Mouse (Mus musculus): ENCODE data around the gene Mcemp1. TPM values are rescaled to one million over a fixed set of nuclear protein-coding genes. Genes with fewer than 3 reads are reported as not detected.

The Mcemp1 gene
- polyA plus RNA-seq, 1 experiment from 2014 or later = 0.13 TPM

DNA sequence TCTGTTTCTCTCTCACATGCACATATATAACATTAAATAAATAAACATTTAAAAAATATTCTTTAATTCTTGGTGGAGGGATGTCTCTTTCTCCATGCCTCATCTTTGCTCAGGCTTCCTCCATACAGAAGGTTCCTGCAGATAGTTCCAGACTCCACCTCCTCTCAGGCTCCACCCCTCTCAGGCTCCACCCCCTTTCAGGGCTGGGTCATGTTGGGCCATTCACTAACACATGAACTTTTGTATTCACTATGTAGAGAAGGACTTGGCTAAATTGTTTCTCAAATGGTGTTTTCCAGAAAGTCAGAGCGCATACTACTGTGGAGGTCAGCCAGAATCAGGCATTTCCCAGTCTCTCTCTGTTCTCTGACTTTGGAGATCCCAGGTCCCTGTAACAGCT lies 35.9 kb downstream of the Mcemp1 start:
- no peaks in the 10 kb centered on the region for H3K27me3 ChIP-seq (replicated peaks)
- H3K27ac ChIP-seq = no peak overlapping the region
- no peaks in the 10 kb centered on the region for H3K9me3 ChIP-seq
- no peaks in the 10 kb centered on the region for H3K36me3 ChIP-seq
- H3K4me2 ChIP-seq (replicated peaks) = no peak overlapping the region
- H3K9ac ChIP-seq = no peak overlapping the region
- H3K4me3 ChIP-seq = no peak overlapping the region
- 91% methylated on average over 1 of the region's 1 CpGs for WGBS
- ATAC-seq (ENCODE audit: low FRiP score, low read depth) = no peak
- no peaks in the 10 kb centered on the region for H3K4me1 ChIP-seq

DNA sequence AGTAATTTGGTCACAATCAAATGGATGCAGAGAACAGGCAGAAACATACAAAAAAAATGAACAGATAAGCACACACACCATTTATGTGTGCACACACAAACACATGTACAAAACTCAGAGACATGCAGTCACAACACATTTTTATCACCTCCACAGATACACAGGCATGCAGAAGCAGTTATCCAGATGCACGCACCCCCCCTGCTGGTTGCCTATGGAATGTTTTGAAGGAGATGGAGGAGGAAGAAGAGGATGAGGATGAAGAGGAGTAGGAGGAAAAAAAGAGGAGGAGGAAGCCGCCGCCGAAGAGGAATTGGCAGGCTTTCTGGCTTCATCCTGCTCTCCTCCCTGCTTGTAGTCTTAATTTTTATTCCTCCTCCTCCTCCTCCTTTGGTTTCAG lies 40.2 kb downstream of the Mcemp1 start:
- Histone ChIP-seq H3K9ac (no peak overlapping the region), H3K9me3 (no peaks in the 10 kb centered on the region), H3K4me1 (no peaks in the 10 kb centered on the region), H3K27ac (no peak overlapping the region), H3K4me2 (replicated peaks) (no peak overlapping the region), H3K36me3 (no peaks in the 10 kb centered on the region), H3K4me3 (no peak overlapping the region), H3K27me3 (replicated peaks) (no peaks in the 10 kb centered on the region)
- WGBS = 76% methylated on average over 4 of the region's 4 CpGs
- ATAC-seq (ENCODE audit: low FRiP score, low read depth) = no peak

DNA sequence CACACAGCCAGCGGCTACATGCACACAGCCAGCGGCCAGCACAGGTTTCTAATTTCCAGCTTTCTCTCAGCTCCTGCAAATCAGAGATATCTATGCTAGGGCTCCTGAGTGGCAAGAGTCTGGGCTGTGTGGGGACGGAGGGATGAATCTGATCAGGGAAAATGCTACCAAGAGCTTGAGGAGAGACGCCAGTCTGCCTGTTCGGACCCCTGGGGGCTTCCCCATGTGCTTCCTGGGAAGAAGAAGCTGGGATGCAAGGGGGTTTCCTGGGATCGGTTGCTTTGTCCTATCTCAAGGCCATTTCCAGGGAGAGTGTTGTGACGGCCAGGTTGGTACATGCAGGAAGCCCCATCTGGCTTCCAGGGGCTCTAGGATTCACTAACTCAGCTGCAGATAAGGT lies 42.1 kb downstream of the Mcemp1 start:
- no peaks in the 10 kb centered on the region for H3K27me3 ChIP-seq (replicated peaks)
- 76% methylated on average over 7 of the region's 7 CpGs for WGBS
- H3K27ac ChIP-seq = no peak overlapping the region
- H3K36me3 ChIP-seq = no peaks in the 10 kb centered on the region
- no peaks in the 10 kb centered on the region for H3K9me3 ChIP-seq
- no peak overlapping the region for H3K9ac ChIP-seq
- H3K4me3 ChIP-seq = no peak overlapping the region
- no peak for ATAC-seq (ENCODE audit: low FRiP score, low read depth)
- H3K4me1 ChIP-seq = no peaks in the 10 kb centered on the region
- no peak overlapping the region for H3K4me2 ChIP-seq (replicated peaks)

DNA sequence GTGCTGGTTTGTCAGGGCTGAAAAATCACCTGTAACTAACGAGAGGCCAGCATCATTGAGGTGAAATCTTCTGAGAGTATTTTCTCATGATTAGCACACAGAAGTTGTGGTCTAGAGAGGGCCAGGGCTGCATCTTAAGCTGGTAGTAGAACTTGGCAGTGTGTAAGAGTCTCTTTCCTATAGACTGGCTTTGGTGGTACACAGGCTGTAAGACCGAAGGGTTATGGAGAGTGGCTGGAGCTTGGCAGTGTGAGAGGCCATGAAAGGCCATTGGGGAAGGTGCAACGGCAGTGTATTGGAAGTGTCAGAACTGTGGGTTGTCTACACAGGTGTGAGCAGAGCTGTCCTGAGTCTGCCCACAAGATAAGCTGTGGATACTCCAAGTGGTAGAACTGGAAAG lies 44.8 kb downstream of the Mcemp1 start:
- no peak overlapping the region for H3K9ac ChIP-seq
- no peak overlapping the region for H3K27ac ChIP-seq
- H3K27me3 ChIP-seq (replicated peaks) = no peaks in the 10 kb centered on the region
- H3K4me1 ChIP-seq = no peaks in the 10 kb centered on the region
- no peak overlapping the region for H3K4me3 ChIP-seq
- ATAC-seq (ENCODE audit: low FRiP score, low read depth) = no peak
- no peak overlapping the region for H3K4me2 ChIP-seq (replicated peaks)
- H3K9me3 ChIP-seq = no peaks in the 10 kb centered on the region
- no peaks in the 10 kb centered on the region for H3K36me3 ChIP-seq
- WGBS = 86% methylated on average over 3 of the region's 3 CpGs

DNA sequence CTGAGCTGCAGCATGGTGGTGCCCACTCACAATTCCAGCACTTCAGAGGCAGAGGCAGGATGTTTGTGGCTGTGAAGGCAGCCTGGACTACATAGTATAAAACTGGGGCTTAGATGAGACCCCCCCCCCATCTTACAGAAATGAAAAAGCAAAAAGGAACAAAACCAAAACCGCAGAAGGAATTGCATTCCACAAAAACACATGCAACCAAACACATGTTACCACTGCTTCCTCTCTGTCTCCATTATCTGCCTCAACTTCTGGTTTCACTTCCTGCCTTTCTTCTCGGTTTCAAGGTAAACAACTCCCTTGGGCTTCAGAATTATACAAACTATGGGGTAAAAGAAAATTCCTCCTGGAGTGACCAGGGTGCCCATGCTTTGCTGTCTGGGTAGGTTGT lies 46.1 kb downstream of the Mcemp1 start:
- H3K9ac ChIP-seq = no peak overlapping the region
- H3K27me3 ChIP-seq (replicated peaks) = no peaks in the 10 kb centered on the region
- no peaks in the 10 kb centered on the region for H3K9me3 ChIP-seq
- H3K27ac ChIP-seq = no peak overlapping the region
- 57% methylated on average over 2 of the region's 2 CpGs for WGBS
- no peak overlapping the region for H3K4me2 ChIP-seq (replicated peaks)
- no peak for ATAC-seq (ENCODE audit: low FRiP score, low read depth)
- H3K36me3 ChIP-seq = no peaks in the 10 kb centered on the region
- H3K4me3 ChIP-seq = no peak overlapping the region
- no peaks in the 10 kb centered on the region for H3K4me1 ChIP-seq

DNA sequence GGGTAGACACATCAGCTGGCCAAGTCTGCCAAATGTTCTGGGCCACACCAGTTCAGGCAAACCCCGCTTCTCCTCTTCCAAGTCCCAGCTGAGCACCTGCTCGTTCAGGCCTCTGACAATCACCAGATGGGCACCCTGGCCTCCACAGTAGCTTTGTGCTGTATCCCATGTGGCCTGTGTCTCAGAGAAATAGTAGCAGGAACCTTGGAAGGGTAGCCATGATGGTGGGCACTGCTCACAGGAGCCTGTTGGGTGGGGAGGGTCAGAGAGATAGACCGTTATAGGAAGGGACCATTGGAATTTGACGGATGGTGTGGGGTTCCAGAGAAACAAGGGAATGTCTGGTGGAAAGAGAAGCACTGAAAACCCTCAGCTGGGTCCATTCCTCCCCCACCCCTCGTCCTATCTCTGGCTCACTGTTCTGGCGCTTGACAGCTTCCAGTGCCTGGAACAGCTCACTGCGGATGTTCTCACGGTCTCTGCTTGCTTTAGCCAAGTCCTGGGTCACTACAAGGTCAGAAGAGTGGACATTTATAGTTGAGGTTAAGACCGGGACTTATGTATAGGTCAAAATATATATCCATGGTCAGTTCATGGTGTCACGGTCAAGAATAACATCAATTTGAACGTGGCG lies 51.9 kb downstream of the Mcemp1 start:
- H3K36me3 ChIP-seq = no peaks in the 10 kb centered on the region
- no peak overlapping the region for H3K4me2 ChIP-seq (replicated peaks)
- no peaks in the 10 kb centered on the region for H3K9me3 ChIP-seq
- no peaks in the 10 kb centered on the region for H3K27me3 ChIP-seq (replicated peaks)
- no peak for ATAC-seq (ENCODE audit: low FRiP score, low read depth)
- H3K4me1 ChIP-seq = no peaks in the 10 kb centered on the region
- H3K27ac ChIP-seq = no peak overlapping the region
- no peak overlapping the region for H3K9ac ChIP-seq
- 83% methylated on average over 12 of the region's 12 CpGs for WGBS
- H3K4me3 ChIP-seq = no peak overlapping the region

DNA sequence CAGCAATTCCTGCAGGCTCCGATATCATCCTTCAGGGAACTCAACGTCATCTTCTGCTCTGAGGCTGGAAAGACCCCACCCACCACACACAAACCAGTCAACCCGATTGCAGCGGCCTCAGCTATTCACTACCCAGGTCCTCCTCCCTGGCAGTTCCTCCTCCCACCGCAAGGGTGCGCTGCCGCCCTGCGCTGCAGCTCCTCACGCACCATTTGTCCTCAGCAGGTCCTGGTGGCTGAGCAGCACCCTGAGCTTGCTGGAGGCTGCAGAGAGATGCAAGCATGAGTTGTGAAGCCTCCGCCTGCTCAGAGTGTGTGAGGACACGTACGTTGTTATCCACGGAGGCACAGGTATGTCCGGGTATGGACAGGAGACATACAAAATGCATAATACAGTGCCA lies 53.0 kb downstream of the Mcemp1 start:
- H3K27me3 ChIP-seq (replicated peaks) = no peaks in the 10 kb centered on the region
- ATAC-seq (ENCODE audit: low FRiP score, low read depth) = peak; percentile 50; the same call in 1 of the 2 replicates
- no peaks in the 10 kb centered on the region for H3K4me1 ChIP-seq
- 15% methylated on average over 14 of the region's 14 CpGs for WGBS
- H3K9ac ChIP-seq = no peak overlapping the region
- H3K4me2 ChIP-seq (replicated peaks) = no peak overlapping the region
- no peaks in the 10 kb centered on the region for H3K9me3 ChIP-seq
- H3K4me3 ChIP-seq = no peak overlapping the region
- no peaks in the 10 kb centered on the region for H3K36me3 ChIP-seq
- no peak overlapping the region for H3K27ac ChIP-seq

Other genes with a start within 250 kb of the Mcemp1 start
- 3.4 and 4.2 TPM in 2 replicates for gene Pex11g, start 198.1 kb upstream of the Mcemp1 start, polyA plus RNA-seq (2016; fragmentation: Nextera tagmentation; extraction: Ambion mirVana)
- 0.22 TPM in 1 of 2 replicates, not detected in the other for gene Tex45, start 194.9 kb upstream of the Mcemp1 start, polyA plus RNA-seq (2016; fragmentation: Nextera tagmentation; extraction: Ambion mirVana)
- 81.8 and 87.0 TPM in 2 replicates for gene Zfp358, start 172.6 kb upstream of the Mcemp1 start, polyA plus RNA-seq (2016; fragmentation: Nextera tagmentation; extraction: Ambion mirVana)
- 74.4 and 78.9 TPM in 2 replicates for gene Mcoln1, start 165.3 kb upstream of the Mcemp1 start, polyA plus RNA-seq (2016; fragmentation: Nextera tagmentation; extraction: Ambion mirVana)
- 31.2 and 33.9 TPM in 2 replicates for gene Pnpla6, start 150.4 kb upstream of the Mcemp1 start, polyA plus RNA-seq (2016; fragmentation: Nextera tagmentation; extraction: Ambion mirVana)
- 1.3 and 1.8 TPM in 2 replicates for gene C330021F23Rik, start 97.8 kb upstream of the Mcemp1 start, polyA plus RNA-seq (2016; fragmentation: Nextera tagmentation; extraction: Ambion mirVana)
- 22.0 and 28.0 TPM in 2 replicates for gene Camsap3, start 78.5 kb upstream of the Mcemp1 start, polyA plus RNA-seq (2016; fragmentation: Nextera tagmentation; extraction: Ambion mirVana)
- gene Xab2, start 44.4 kb upstream of the Mcemp1 start, polyA plus RNA-seq (2016; fragmentation: Nextera tagmentation; extraction: Ambion mirVana) = 62.3 and 67.2 TPM in 2 replicates
- 129 and 134 TPM in 2 replicates for gene Pet100, start 44.2 kb upstream of the Mcemp1 start, polyA plus RNA-seq (2016; fragmentation: Nextera tagmentation; extraction: Ambion mirVana)
- 0.37 and 0.40 TPM in 2 replicates for gene Pcp2, start 40.2 kb upstream of the Mcemp1 start, polyA plus RNA-seq (2016; fragmentation: Nextera tagmentation; extraction: Ambion mirVana)
- gene Stxbp2, start 34.8 kb upstream of the Mcemp1 start, polyA plus RNA-seq (2016; fragmentation: Nextera tagmentation; extraction: Ambion mirVana) = 24.5 and 26.5 TPM in 2 replicates
- 0.45 TPM in 1 of 2 replicates, not detected in the other for gene Retn, start 10.0 kb upstream of the Mcemp1 start, polyA plus RNA-seq (2016; fragmentation: Nextera tagmentation; extraction: Ambion mirVana)
- 7.1 and 8.0 TPM in 2 replicates for gene Fcor, start 6.6 kb downstream of the Mcemp1 start, polyA plus RNA-seq (2016; fragmentation: Nextera tagmentation; extraction: Ambion mirVana)
- 44.5 and 45.6 TPM in 2 replicates for gene Trappc5, start 10.5 kb downstream of the Mcemp1 start, polyA plus RNA-seq (2016; fragmentation: Nextera tagmentation; extraction: Ambion mirVana)
- gene Fcer2a, start 28.4 kb downstream of the Mcemp1 start, polyA plus RNA-seq (2016; fragmentation: Nextera tagmentation; extraction: Ambion mirVana) = 0.30 and 0.41 TPM in 2 replicates
- not detected in 2 replicates for gene Clec4g, start 54.9 kb downstream of the Mcemp1 start, polyA plus RNA-seq (2016; fragmentation: Nextera tagmentation; extraction: Ambion mirVana)
- not detected in 2 replicates for gene Cd209a, start 83.2 kb downstream of the Mcemp1 start, polyA plus RNA-seq (2016; fragmentation: Nextera tagmentation; extraction: Ambion mirVana)
- not detected in 2 replicates for gene Cd209e, start 188.6 kb downstream of the Mcemp1 start, polyA plus RNA-seq (2016; fragmentation: Nextera tagmentation; extraction: Ambion mirVana)
- gene Cd209d, start 212.8 kb downstream of the Mcemp1 start, polyA plus RNA-seq (2016; fragmentation: Nextera tagmentation; extraction: Ambion mirVana) = not detected in 2 replicates